Mouse (Mus musculus): Measurements from ENCODE around the gene Hist1h4f. TPM values are rescaled to one million over a fixed set of nuclear protein-coding genes. Genes with fewer than 3 reads are reported as not detected.
"Not testable (repeated sequence)": the region's sequence is repeated elsewhere in the genome, so short reads cannot be mapped to it uniquely, and the experiment has no call there.

Gene Hist1h4f
- polyA plus RNA-seq, 2 experiments = 2.8 to 21.4 TPM

DNA sequence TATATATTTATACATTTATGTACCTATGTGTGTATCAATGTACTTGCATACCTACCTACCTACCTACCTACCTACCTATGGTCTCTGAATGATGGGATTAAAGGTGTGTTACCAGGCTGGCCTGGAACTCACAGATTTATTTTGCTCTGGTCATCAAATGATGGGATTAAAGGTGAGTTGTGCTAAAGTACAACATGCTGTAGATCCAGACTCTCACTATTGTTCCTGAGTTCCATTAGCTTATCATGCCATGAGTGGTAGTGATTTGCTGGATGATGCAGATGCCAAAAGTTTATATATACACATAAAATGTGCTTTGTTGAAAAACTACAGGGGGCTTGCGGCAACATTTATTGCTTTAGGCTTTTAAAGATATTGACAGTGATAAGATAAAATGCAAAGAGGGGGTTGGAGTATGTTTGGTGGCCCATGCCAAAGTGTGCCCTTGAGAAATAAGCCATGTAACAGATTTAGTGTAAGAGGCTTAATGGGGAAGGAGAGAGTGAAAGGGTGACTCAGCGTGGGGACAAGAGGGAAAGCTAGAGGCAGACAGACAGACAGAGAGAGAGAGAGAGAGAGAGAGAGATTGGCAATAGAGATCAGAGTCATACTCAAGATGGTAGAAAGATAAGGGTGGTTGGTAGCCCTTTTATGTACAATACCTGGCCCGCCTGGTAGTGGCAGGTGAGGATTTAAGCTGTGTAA is 14.3 kb downstream of the Hist1h4f start:
- peak overlapping the region; percentile 55; the same call in 1 of the 2 replicates for H3K4me3 ChIP-seq (replicated peaks; ENCODE audit: low read length)

DNA sequence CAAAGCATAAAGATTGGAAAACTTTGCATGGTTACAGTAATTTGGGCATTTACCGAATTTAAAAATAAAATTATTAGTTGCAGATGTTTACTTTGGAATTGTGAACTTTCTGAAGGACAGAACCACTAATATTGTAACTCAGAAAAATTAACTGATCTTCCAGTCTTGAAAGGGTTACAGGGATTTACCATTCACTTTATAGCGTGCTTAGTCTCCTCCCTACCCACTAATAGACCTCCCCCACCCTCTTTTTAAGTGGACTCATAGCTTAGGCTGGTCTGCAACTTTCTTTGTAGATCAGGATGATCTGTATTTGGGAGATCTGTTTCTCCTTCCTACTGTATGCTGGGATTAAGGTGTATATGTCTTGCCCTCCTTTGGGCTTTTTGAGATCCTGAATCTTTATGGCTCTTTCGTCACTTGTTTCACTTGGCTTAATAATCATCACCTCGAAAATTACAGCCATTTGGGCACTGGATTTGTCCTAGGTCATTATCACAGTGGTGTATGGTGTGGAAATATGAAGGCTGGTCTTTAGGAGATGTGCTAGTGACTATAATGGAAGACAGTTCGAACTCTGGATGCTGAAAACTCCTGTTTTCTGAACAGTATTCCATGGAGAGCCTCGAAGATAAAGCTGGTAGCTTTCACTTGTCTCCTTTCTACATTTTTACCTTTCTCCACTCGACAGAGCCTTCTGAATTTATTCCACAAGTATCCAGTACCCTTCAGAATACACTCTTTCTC is 15.2 kb downstream of the Hist1h4f start:
- no peak for ATAC-seq (ENCODE audit: low FRiP score, low read depth)
- Histone ChIP-seq H3K9me3 (ENCODE audit: control insufficient read depth, low read length) (no peaks in the 10 kb centered on the region), H3K27ac (replicated peaks; ENCODE audit: low read depth, low read length) (peak overlapping the region; percentile 82), H3K4me3 (replicated peaks; ENCODE audit: low read length) (peak overlapping the region; percentile 55), H3K4me1 (ENCODE audit: control insufficient read depth, insufficient read depth, low read length) (peaks cover 23% of the 10 kb centered on the region), H3K27me3 (ENCODE audit: control insufficient read depth, insufficient read depth, low read length) (no peaks in the 10 kb centered on the region), H3K9ac (ENCODE audit: low read depth, low read length, severe bottlenecking) (peak overlapping the region; percentile 61), H3K36me3 (ENCODE audit: control insufficient read depth, insufficient read depth, low read length) (no peaks in the 10 kb centered on the region), H3K4me2 (replicated peaks; ENCODE audit: low read depth, low read length, severe bottlenecking) (peak overlapping the region; percentile 49)
- 17% methylated on average over 7 of the region's 7 CpGs for WGBS
- DNase-seq (ENCODE audit: low spot score) = no peak
- TF ChIP-seq POLR2A (IDR thresholded peaks at IDR 0.05; ENCODE audit: borderline replicate concordance, extremely low read depth, insufficient read depth, insufficient read length) = 0 out of 2 replicates have a peak, but pooled peaks have one; percentile 25

More for the DNA sequence above, 14.3 kb downstream of the Hist1h4f start:
- no peaks in the 10 kb centered on the region for H3K27me3 ChIP-seq (ENCODE audit: control insufficient read depth, insufficient read depth, low read length)
- H3K27ac ChIP-seq (replicated peaks; ENCODE audit: low read depth, low read length) = no peak overlapping the region
- ATAC-seq (ENCODE audit: low FRiP score, low read depth) (no peak), DNase-seq (ENCODE audit: low spot score) (no peak)
- no peak for TF ChIP-seq POLR2A (IDR thresholded peaks at IDR 0.05; ENCODE audit: borderline replicate concordance, extremely low read depth, insufficient read depth, insufficient read length)
- no peaks in the 10 kb centered on the region for H3K9me3 ChIP-seq (ENCODE audit: control insufficient read depth, low read length)
- no peak overlapping the region for H3K9ac ChIP-seq (ENCODE audit: low read depth, low read length, severe bottlenecking)
- peaks cover 22% of the 10 kb centered on the region for H3K4me1 ChIP-seq (ENCODE audit: control insufficient read depth, insufficient read depth, low read length)
- no peaks in the 10 kb centered on the region for H3K36me3 ChIP-seq (ENCODE audit: control insufficient read depth, insufficient read depth, low read length)
- 65% methylated on average over 3 of the region's 3 CpGs for WGBS
- peak overlapping the region; percentile 49 for H3K4me2 ChIP-seq (replicated peaks; ENCODE audit: low read depth, low read length, severe bottlenecking)

DNA sequence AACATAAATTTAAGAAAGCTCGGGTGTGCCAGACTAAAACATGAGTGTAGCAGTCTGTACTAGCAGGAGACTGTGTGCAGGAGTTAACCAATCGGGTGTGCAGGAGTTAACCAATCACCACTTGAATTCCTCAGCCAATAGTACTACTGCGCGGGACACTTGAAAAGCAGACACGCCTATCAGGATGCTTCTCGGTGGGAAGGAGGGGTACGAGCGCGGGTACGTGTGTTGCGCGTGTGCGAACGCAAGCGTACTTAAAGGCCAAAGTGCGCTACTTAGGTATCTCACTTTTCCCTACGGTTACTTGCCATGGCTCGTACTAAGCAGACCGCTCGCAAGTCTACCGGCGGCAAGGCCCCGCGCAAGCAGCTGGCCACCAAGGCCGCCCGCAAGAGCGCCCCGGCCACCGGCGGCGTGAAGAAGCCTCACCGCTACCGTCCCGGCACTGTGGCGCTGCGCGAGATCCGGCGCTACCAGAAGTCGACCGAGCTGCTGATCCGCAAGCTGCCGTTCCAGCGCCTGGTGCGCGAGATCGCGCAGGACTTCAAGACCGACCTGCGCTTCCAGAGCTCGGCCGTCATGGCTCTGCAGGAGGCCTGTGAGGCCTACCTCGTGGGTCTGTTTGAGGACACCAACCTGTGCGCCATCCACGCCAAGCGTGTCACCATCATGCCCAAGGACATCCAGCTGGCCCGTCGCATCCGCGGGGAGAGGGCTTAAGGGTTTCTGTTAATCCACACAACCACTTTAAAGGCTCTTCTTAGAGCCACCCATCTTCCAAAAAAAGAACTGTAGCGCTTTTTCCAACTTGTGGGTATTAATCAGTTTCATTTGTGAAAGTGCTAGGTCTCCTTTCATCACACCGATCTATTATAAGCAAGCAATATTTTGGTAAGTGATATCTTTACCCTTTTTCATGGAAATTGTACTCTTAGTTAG is 16.0 kb downstream of the Hist1h4f start, which contains the start of gene Hist1h3g:
TSS of gene Hist1h3g (plus strand) at position 286 of the 939 bp plus-strand sequence.
- ATAC-seq (ENCODE audit: low FRiP score, low read depth) (peak; percentile 88), DNase-seq (ENCODE audit: low spot score) (peak; percentile 98)
- not testable (repeated sequence) for H3K9me3 ChIP-seq (ENCODE audit: control insufficient read depth, low read length); H3K36me3 ChIP-seq (ENCODE audit: control insufficient read depth, insufficient read depth, low read length); H3K27me3 ChIP-seq (ENCODE audit: control insufficient read depth, insufficient read depth, low read length)
- H3K4me2 ChIP-seq (replicated peaks; ENCODE audit: low read depth, low read length, severe bottlenecking) = peak within 1 kb of the TSS; percentile 49
- WGBS = under 1% methylated on average over 26 of the region's 62 CpGs
- peaks cover 23% of the 10 kb centered on the region for H3K4me1 ChIP-seq (ENCODE audit: control insufficient read depth, insufficient read depth, low read length)
- H3K9ac ChIP-seq (ENCODE audit: low read depth, low read length, severe bottlenecking) = peak within 1 kb of the TSS; percentile 76
- peak; percentile 73; the same call in 1 of the 2 replicates for TF ChIP-seq POLR2A (IDR thresholded peaks at IDR 0.05; ENCODE audit: borderline replicate concordance, extremely low read depth, insufficient read depth, insufficient read length)
- peak within 1 kb of the TSS; percentile 55 for H3K4me3 ChIP-seq (replicated peaks; ENCODE audit: low read length)
- H3K27ac ChIP-seq (replicated peaks; ENCODE audit: low read depth, low read length) = peak within 1 kb of the TSS; percentile 92

- WGBS = 1% methylated on average over 15 of the region's 15 CpGs
- Histone ChIP-seq H3K4me1 (ENCODE audit: control insufficient read depth, insufficient read depth, low read length) (peaks cover 23% of the 10 kb centered on the region), H3K27ac (replicated peaks; ENCODE audit: low read depth, low read length) (peak overlapping the region; percentile 92), H3K36me3 (ENCODE audit: control insufficient read depth, insufficient read depth, low read length) (no peaks in the 10 kb centered on the region), H3K27me3 (ENCODE audit: control insufficient read depth, insufficient read depth, low read length) (no peaks in the 10 kb centered on the region), H3K9ac (ENCODE audit: low read depth, low read length, severe bottlenecking) (peak overlapping the region; percentile 76), H3K4me2 (replicated peaks; ENCODE audit: low read depth, low read length, severe bottlenecking) (peak overlapping the region; percentile 49), H3K4me3 (replicated peaks; ENCODE audit: low read length) (peak overlapping the region; percentile 55), H3K9me3 (ENCODE audit: control insufficient read depth, low read length) (no peaks in the 10 kb centered on the region)
- no peak for DNase-seq (ENCODE audit: low spot score)
- TF ChIP-seq POLR2A (IDR thresholded peaks at IDR 0.05; ENCODE audit: borderline replicate concordance, extremely low read depth, insufficient read depth, insufficient read length) = 0 out of 2 replicates have a peak, but pooled peaks have one; percentile 29
- ATAC-seq (ENCODE audit: low FRiP score, low read depth) = 0 out of 2 replicates have a peak, but pooled peaks have one; percentile 5
Measured at GRCm38 (mm10) chr13:23534368-23535131, 16.9 kb downstream of the Hist1h4f start.
